Mouse (Mus musculus): ENCODE data around the gene Mctp1.

DNA sequence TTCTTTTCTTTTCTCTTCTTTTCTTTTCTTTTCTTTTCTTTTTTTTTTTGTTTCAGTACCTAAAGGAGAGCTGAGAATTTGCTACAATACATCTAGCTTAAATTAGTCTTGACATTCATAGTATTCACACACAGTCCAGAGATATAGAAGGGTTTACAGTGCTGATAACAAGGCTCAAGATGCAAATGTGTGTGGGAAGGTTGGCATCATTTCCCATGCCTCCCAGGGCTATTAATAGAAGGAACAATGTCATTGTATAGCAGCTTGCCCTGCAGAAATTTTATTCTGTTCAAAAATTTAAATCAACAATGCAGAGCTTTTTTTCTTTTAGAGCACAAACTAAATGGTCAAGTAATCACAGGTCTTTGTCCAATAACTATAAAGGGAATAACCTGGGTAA, 564.9 kb downstream of the Mctp1 start:
- TF ChIP-seq CTCF (IDR thresholded peaks at IDR 0.05; ENCODE audit: low read depth, low read length) (no peak), POLR2A (IDR thresholded peaks at IDR 0.05; ENCODE audit: borderline replicate concordance, low read depth, low read length) (no peak)
